Mouse (Mus musculus) midbrain, embryonic 10.5 days (tissue): Measurements from ENCODE around the gene Prep. TPM values are rescaled to one million over a fixed set of nuclear protein-coding genes. Genes with fewer than 3 reads are reported as not detected.

Source experiments
- DNase-seq: peaks from one replicate; pipeline ENCODE4 v3.0.0-alpha.2; 2017; ENCODE audit warnings: low spot score
- H3K27ac ChIP-seq: fragments of 300-500 bp; sonication (generic); replicated peaks from 2 replicates; pipeline ENCODE4 v1.5.1; 2016; ENCODE audit warnings: mild to moderate bottlenecking
- H3K27me3 ChIP-seq: fragments of 300-500 bp; sonication (generic); 2 replicates; pipeline ENCODE4 v1.6.1; 2016; ENCODE audit warnings: low read depth, mild to moderate bottlenecking; ENCODE audit not compliant: poor library complexity, severe bottlenecking
- H3K36me3 ChIP-seq: fragments of 300-500 bp; sonication (generic); 2 replicates; pipeline ENCODE4 v1.6.1; 2016; ENCODE audit warnings: mild to moderate bottlenecking, moderate library complexity
- H3K4me1 ChIP-seq: fragments of 300-500 bp; sonication (generic); 2 replicates; pipeline ENCODE4 v1.6.1; 2016
- H3K4me3 ChIP-seq: fragments of 300-500 bp; sonication (generic); 2 replicates; pipeline ENCODE4 v1.5.1; 2016; ENCODE audit warnings: mild to moderate bottlenecking, moderate library complexity
- H3K9me3 ChIP-seq: fragments of 300-500 bp; sonication (generic); replicated peaks from 2 replicates; pipeline ENCODE4 v1.6.1; 2016; ENCODE audit warnings: mild to moderate bottlenecking
- WGBS: fragments of 180-500 bp; shearing (Covaris S2); methylation state at CpG from one replicate; pipeline ENCODE4 v1.1.7; 2016; 5-methylcytosine and 5-hydroxymethylcytosine counted together
- polyA plus RNA-seq: library from polyadenylated mRNA; unstranded; fragments of >200 nt; fragmentation: Nextera tagmentation; extraction: Ambion mirVana; gene quantifications from 2 replicates; pipeline ENCODE4 v1.2.1, GENCODE M21; 2016

The Prep gene
- polyA plus RNA-seq: 34.3 and 36.6 TPM in 2 replicates

- under 1% methylated on average over 56 of the region's 57 CpGs for WGBS
Observed at GRCm38 (mm10) chr10:45066931-45067308, at the start of gene Prep. Prep (plus strand) TSS chr10:45067203.

DNA sequence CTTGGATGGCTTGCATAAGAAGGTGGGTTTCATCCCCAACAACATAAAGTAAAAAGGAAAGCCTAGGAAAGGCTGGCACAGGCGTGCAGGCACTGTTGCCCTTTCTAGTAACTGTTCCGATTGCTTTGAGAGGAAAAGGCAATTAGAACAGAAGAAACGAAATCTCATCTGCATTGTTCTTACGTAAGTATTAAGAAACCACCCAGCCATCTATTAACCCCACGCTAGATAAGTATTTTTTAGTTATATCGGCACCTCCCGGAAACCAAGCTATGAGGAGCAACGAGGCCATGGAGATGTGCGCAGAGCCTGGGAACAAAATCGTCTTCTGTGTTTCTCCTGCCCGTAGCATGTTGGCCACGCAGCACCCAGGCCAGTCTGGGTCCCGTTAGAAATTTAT is 49.7 kb upstream of the Prep start:
- DNase-seq: no peak
- no peaks in the 10 kb centered on the region for H3K36me3 ChIP-seq
- H3K4me1 ChIP-seq: peaks cover 5% of the 10 kb centered on the region; the same call in 1 of the 2 replicates
- no peaks in the 10 kb centered on the region for H3K27me3 ChIP-seq
- WGBS: 94% methylated on average over 13 of the region's 13 CpGs
- H3K4me3 ChIP-seq: no peak overlapping the region
- no peaks in the 10 kb centered on the region for H3K9me3 ChIP-seq
- no peak overlapping the region for H3K27ac ChIP-seq

More at GRCm38 (mm10) chr10:45066931-45067308, at the start of gene Prep:
- Histone ChIP-seq H3K9me3 (no peaks in the 10 kb centered on the region), H3K27me3 (no peaks in the 10 kb centered on the region), H3K4me1 (peaks cover 45% of the 10 kb centered on the region), H3K27ac (peak within 1 kb of the TSS; percentile 96), H3K4me3 (peak within 1 kb of the TSS; percentile 97), H3K36me3 (peaks cover 7% of the 10 kb centered on the region; the same call in 1 of the 2 replicates)
- DNase-seq: peak; percentile 86

DNA sequence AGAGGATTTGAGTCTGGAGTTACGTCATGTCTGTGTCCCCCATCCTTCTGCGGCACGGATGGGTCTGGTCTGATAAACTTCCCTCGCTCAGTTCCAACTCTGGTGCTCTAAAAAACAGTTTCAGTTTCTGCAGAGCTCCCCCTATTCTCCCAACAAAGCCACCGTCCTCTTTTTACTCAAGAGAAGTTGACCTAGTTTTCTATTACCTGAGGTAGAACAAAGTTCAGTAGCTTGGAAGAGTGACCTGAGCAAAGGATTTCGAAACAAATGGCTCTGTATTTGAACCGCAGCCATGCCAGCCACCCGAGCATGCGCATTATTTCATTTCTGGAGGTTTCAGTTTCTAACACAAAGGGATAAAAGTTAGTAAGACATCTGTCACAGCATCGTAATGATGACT is 49.2 kb upstream of the Prep start:
- 92% methylated on average over 10 of the region's 10 CpGs for WGBS

DNA sequence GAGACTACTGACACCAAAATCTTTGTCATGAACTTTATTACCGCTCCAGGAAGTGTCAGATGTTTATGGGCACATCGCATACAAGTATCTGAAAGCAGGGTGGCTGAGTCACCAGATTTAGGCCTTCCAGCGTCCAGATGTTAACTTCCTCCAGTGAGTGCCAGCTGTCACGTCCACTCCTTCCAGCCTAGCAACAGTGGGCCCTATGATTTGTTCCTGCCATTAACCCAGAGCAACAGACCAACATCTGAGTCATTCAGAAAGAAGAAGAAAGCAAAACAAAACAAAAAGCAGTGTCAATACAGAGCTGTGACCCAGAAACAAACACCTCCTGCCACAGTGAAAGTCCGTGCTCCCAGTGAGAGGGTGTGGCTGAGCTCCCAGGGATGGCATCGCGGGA is 47.6 kb upstream of the Prep start:
- WGBS: 52% methylated on average over 7 of the region's 7 CpGs
- Histone ChIP-seq H3K4me3 (no peak overlapping the region), H3K27me3 (no peaks in the 10 kb centered on the region), H3K27ac (no peak overlapping the region), H3K9me3 (no peaks in the 10 kb centered on the region), H3K36me3 (no peaks in the 10 kb centered on the region), H3K4me1 (peaks cover 5% of the 10 kb centered on the region; the same call in 1 of the 2 replicates)
- DNase-seq: no peak

More for the DNA sequence above, 49.2 kb upstream of the Prep start:
- Histone ChIP-seq H3K27me3 (no peaks in the 10 kb centered on the region), H3K36me3 (no peaks in the 10 kb centered on the region), H3K4me3 (no peak overlapping the region), H3K27ac (no peak overlapping the region), H3K4me1 (peaks cover 5% of the 10 kb centered on the region; the same call in 1 of the 2 replicates), H3K9me3 (no peaks in the 10 kb centered on the region)
- DNase-seq: no peak

- WGBS: 85% methylated on average over 10 of the region's 10 CpGs
- H3K4me3 ChIP-seq: no peak overlapping the region
- DNase-seq: no peak
- peaks cover 5% of the 10 kb centered on the region; the same call in 1 of the 2 replicates for H3K4me1 ChIP-seq
- no peak overlapping the region for H3K27ac ChIP-seq
- H3K36me3 ChIP-seq: no peaks in the 10 kb centered on the region
- no peaks in the 10 kb centered on the region for H3K9me3 ChIP-seq
- no peaks in the 10 kb centered on the region for H3K27me3 ChIP-seq
Observed at GRCm38 (mm10) chr10:45019849-45020248, 47.2 kb upstream of the Prep start.

DNA sequence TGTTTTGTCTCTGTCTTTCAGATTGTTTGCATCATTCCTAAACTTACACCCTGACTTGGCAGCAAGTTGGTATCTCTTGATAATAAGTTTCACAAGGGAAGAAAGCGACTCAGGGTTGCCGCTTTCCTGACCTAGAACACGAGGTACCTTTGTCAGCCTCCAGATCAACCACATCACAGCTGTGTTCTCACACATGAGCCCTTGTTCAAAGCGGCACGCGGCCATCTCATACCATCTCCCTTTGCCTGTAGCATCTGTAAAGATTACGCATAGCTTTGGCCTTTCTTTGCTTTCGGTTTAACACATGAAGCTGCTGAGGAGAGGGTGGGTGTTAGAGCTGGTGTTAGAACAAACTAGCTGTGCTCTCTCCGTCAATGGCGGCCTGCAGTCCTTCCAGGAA is 46.7 kb upstream of the Prep start:
- Histone ChIP-seq H3K27ac (no peak overlapping the region), H3K4me1 (peaks cover 7% of the 10 kb centered on the region), H3K36me3 (no peaks in the 10 kb centered on the region), H3K27me3 (no peaks in the 10 kb centered on the region), H3K9me3 (no peaks in the 10 kb centered on the region), H3K4me3 (no peak overlapping the region)
- no peak for DNase-seq
- WGBS: 91% methylated on average over 10 of the region's 10 CpGs

- Histone ChIP-seq H3K27me3 (no peaks in the 10 kb centered on the region), H3K9me3 (no peaks in the 10 kb centered on the region), H3K36me3 (no peaks in the 10 kb centered on the region), H3K4me3 (no peak overlapping the region), H3K27ac (no peak overlapping the region), H3K4me1 (peaks cover 5% of the 10 kb centered on the region; the same call in 1 of the 2 replicates)
- no peak for DNase-seq
- WGBS: 39% methylated on average over 4 of the region's 4 CpGs
Observed at GRCm38 (mm10) chr10:45025184-45025583, 41.8 kb upstream of the Prep start.

DNA sequence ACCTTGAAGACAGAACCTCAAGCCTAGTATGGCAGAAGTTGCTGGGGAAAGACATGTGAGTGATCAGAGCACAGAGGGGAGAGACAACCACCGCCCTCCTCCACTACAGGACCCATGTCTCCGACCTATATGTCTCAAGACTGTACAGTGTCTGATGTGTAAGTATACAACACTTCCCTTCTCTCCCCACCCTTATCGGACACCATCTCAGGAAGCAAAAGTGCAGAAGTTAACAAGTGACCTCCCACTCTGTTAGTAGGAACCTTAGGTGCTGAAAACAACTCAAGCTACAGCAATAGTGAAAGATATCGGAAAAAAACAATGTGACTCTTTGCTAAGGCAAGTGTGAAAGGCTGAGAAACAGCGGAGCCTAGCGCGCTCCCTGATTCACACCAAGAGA is 40.1 kb upstream of the Prep start:
- H3K27me3 ChIP-seq: no peaks in the 10 kb centered on the region
- H3K9me3 ChIP-seq: no peaks in the 10 kb centered on the region
- H3K36me3 ChIP-seq: no peaks in the 10 kb centered on the region
- no peak for DNase-seq
- peaks cover 5% of the 10 kb centered on the region; the same call in 1 of the 2 replicates for H3K4me1 ChIP-seq
- H3K4me3 ChIP-seq: no peak overlapping the region
- H3K27ac ChIP-seq: no peak overlapping the region
- 94% methylated on average over 7 of the region's 7 CpGs for WGBS

DNA sequence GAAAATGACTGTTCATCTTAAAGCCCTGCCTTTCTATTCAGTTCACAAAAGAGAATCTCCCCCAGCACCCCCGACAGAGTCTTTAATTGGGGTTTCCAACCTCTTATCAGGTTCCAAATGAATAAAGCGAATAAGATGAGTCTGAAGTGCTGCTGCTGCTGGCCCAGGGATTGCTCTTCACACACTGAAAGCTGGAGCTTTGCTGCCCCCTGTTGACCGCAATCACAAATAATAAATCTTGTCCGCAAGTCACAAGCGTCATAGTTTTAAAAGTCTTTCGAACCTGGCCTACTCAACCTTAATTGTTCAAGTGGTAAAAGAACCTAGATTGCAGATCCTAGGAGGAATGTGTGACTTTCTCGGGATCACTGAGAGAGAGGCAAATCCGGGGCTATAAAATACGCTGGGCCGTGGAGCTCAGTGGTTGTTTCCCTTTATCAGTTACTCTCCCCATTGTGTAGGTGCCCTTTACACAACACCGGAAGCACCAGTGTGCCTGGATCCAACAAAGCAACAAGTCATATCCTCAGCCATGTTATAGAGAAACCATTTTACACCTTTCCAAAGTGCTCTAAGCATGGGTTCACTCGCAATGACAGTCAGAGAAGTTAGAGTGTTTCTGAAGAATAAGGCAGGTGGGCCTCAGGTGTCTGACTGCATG is 21.6 kb upstream of the Prep start:
- Histone ChIP-seq H3K36me3 (no peaks in the 10 kb centered on the region), H3K27me3 (peaks cover 15% of the 10 kb centered on the region; the same call in 1 of the 2 replicates), H3K4me1 (peaks cover 8% of the 10 kb centered on the region), H3K9me3 (no peaks in the 10 kb centered on the region), H3K27ac (no peak overlapping the region), H3K4me3 (no peak overlapping the region)
- WGBS: 33% methylated on average over 12 of the region's 12 CpGs
- peak; percentile 66 for DNase-seq

- Histone ChIP-seq H3K27me3 (peaks cover 15% of the 10 kb centered on the region; the same call in 1 of the 2 replicates), H3K9me3 (no peaks in the 10 kb centered on the region), H3K4me3 (no peak overlapping the region), H3K36me3 (no peaks in the 10 kb centered on the region), H3K27ac (no peak overlapping the region), H3K4me1 (peaks cover 8% of the 10 kb centered on the region)
- no peak for DNase-seq
- 75% methylated on average over 11 of the region's 11 CpGs for WGBS
Observed at GRCm38 (mm10) chr10:45048158-45048557, 18.8 kb upstream of the Prep start.

- 47% methylated on average over 11 of the region's 11 CpGs for WGBS
- DNase-seq: no peak
- H3K27ac ChIP-seq: no peak overlapping the region
- H3K4me3 ChIP-seq: no peak overlapping the region
- peaks cover 8% of the 10 kb centered on the region for H3K4me1 ChIP-seq
- no peaks in the 10 kb centered on the region for H3K36me3 ChIP-seq
- H3K27me3 ChIP-seq: peaks cover 15% of the 10 kb centered on the region; the same call in 1 of the 2 replicates
- no peaks in the 10 kb centered on the region for H3K9me3 ChIP-seq
Observed at GRCm38 (mm10) chr10:45048622-45049021, 18.4 kb upstream of the Prep start.

DNA sequence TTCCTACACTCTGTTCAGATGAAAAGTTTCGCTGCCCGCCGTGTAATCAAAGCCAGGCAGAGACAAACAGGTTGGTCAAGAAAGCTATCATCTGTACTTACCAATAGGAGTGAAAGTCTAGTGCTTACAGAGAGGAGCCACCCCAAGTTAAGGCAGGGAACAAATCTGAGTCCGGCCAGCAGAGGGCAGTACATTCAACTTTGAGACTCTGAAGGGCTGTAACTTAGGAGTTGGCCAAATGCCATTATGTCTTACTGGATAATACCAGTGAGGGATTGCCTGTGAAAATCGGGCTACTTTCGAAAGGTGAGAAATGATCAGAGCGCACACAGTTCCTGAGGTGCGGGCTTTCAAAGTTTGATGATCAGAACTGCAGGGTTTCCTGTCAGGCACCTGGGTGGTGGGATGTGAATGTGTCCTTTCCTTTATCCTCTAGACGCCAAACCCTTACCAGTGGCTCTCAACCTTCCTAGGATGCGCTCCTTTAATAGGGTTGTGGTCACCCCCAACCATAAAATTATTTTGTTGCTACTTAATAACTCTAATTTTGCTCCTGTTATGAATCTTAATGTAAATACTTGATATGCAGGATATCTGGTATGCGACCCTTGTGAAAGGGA is 15.8 kb upstream of the Prep start:
- H3K9me3 ChIP-seq: no peaks in the 10 kb centered on the region
- H3K27me3 ChIP-seq: peaks cover 11% of the 10 kb centered on the region; the same call in 1 of the 2 replicates
- H3K4me1 ChIP-seq: peaks cover 8% of the 10 kb centered on the region
- DNase-seq: peak; percentile 68
- 65% methylated on average over 11 of the region's 11 CpGs for WGBS
- H3K27ac ChIP-seq: no peak overlapping the region
- H3K36me3 ChIP-seq: no peaks in the 10 kb centered on the region
- no peak overlapping the region for H3K4me3 ChIP-seq

- Histone ChIP-seq H3K27me3 (no peaks in the 10 kb centered on the region), H3K36me3 (no peaks in the 10 kb centered on the region), H3K9me3 (no peaks in the 10 kb centered on the region; the same call in 1 of the 2 replicates), H3K4me3 (no peak overlapping the region), H3K4me1 (no peaks in the 10 kb centered on the region), H3K27ac (no peak overlapping the region)
- no peak for DNase-seq
- 94% methylated on average over 6 of the region's 6 CpGs for WGBS
Observed at GRCm38 (mm10) chr10:45058361-45058760, 8.6 kb upstream of the Prep start.
